Comparison of ENCODE assay signal across 31 mouse cellular contexts in the genomic region with DNA sequence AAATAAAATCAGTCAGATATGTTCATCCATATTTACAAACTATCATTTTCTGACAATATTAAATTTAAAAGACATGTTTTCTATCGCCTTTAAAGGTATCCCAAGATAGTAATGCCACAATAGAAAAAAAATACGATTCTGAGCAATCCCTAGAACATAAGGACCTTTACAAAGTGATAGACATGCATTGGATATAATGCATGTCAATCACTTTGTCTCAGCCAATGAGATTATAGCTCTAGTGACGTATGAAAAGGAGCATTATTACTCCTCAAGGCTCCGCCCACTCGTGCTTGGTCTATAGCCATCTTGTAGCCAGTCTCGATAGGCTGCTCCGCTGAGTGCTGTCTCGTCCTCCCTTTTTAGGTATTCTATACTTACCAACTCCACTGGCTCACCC. TPM values are rescaled to one million over a fixed set of nuclear protein-coding genes. Genes with fewer than 3 reads are reported as not detected.
A peak's percentile ranks its signal among the peaks of the same experiment; 100 is the strongest.
DNase-seq lines count a peak whose midpoint lies in the region; TF ChIP-seq lines count a peak whose summit lies in the region.
"Had no signal": no experiment of that assay in that cellular context is flagged by ENCODE, and none has a peak within 500 bp of the region (broad histone marks: within the 10 kb centered on the region; RNA-seq: fewer than 3 reads in every experiment).

A gene (plus strand): TSS at position 301 of the 400 bp plus-strand sequence.

- TF ChIP-seq CTCF in MEL (IDR thresholded peaks at IDR 0.05 in 2 of 3, conservative IDR thresholded peaks at IDR 0.05 in 1 of 3; ENCODE audit: control insufficient read depth in 1 of 3, insufficient read depth in 1 of 3, low read depth in 2 of 3, low read length in 3 of 3, poor library complexity in 1 of 3, severe bottlenecking in 1 of 3), result no peak

- no peak within 1 kb of the TSS for H3K27ac ChIP-seq in MEL (ENCODE audit: control insufficient read depth, low read depth, low read length)
- H3K27ac ChIP-seq: embryonic facial prominence, embryonic 13.5 days; embryonic facial prominence, embryonic 15.5 days; forebrain, embryonic 10.5 days; forebrain, embryonic 12.5 days had no signal

- H3K27me3 ChIP-seq in MEL (ENCODE audit: control insufficient read depth in 1 of 2, insufficient read depth in 2 of 2, low read length in 2 of 2), result no peaks in the 10 kb centered on the region
- H3K27me3 ChIP-seq: embryonic facial prominence, embryonic 15.5 days; forebrain, embryonic 12.5 days had no signal

- no peak within 1 kb of the TSS for H3K4me3 ChIP-seq in MEL (ENCODE audit: control insufficient read depth in 1 of 2, insufficient read depth in 1 of 2, low read depth in 2 of 2, low read length in 2 of 2)
- H3K4me3 ChIP-seq: embryonic facial prominence, embryonic 13.5 days; embryonic facial prominence, embryonic 15.5 days; erythroblast, embryonic 14.5 days; forebrain, embryonic 10.5 days; forebrain, embryonic 12.5 days had no signal

- H3K4me1 ChIP-seq in MEL (ENCODE audit: control insufficient read depth in 1 of 2, insufficient read depth in 2 of 2, low read length in 2 of 2), result no peaks in the 10 kb centered on the region
- H3K4me1 ChIP-seq: embryonic facial prominence, embryonic 13.5 days; embryonic facial prominence, embryonic 15.5 days; forebrain, embryonic 10.5 days; forebrain, embryonic 12.5 days had no signal

- DNase-seq in ES-CJ7 (ENCODE audit: low read depth, low spot score) (peak; percentile 2), MEL (ENCODE audit: low read depth, low spot score) (peak; percentile 6), R1 (ENCODE audit: low read depth, low spot score) (peak; percentile 45)
- DNase-seq in testis, postnatal 14 days (ENCODE audit: low spot score), result peak; percentile 10
- DNase-seq in adrenal gland, adult (ENCODE audit: inconsistent age in 2 of 2, low spot score in 1 of 2), result no peak
- no peak for DNase-seq in cerebellum, adult 11 months
- no peak for DNase-seq in gastrocnemius, postnatal 4 days (ENCODE audit: low spot score in 2 of 2)
- DNase-seq: adrenal gland, adult 2 months; adrenal gland, postnatal 10 days; adrenal gland, postnatal 25 days; cerebellum, adult 11-12 months; cerebellum, adult 2 months; cerebellum, adult 9-10 months; cerebellum, postnatal 10 days; cerebellum, postnatal 25 days had no signal

- no peak for TF ChIP-seq RAD21 in MEL (IDR thresholded peaks at IDR 0.05; ENCODE audit: low read depth, low read length)

- H3K36me3 ChIP-seq in MEL (ENCODE audit: control insufficient read depth in 1 of 2, insufficient read depth in 2 of 2, low read length in 2 of 2), result no peaks in the 10 kb centered on the region
- H3K36me3 ChIP-seq: embryonic facial prominence, embryonic 13.5 days; embryonic facial prominence, embryonic 15.5 days; forebrain, embryonic 10.5 days; forebrain, embryonic 12.5 days; G1E had no signal

- no peak for TF ChIP-seq POLR2A in MEL (IDR thresholded peaks at IDR 0.05; ENCODE audit: control insufficient read depth in 1 of 2, insufficient read depth in 1 of 2, low read depth in 1 of 2, low read length in 2 of 2, poor library complexity in 1 of 2)

- no peaks in the 10 kb centered on the region for H3K79me2 ChIP-seq in MEL (ENCODE audit: control insufficient read depth, insufficient read depth, low read length, poor library complexity)

- no peak for TF ChIP-seq EP300 in MEL (IDR thresholded peaks at IDR 0.05; ENCODE audit: low read depth in 1 of 2, low read length in 2 of 2)

- H3K9ac ChIP-seq in MEL (ENCODE audit: control insufficient read depth, low read depth, low read length, poor library complexity, severe bottlenecking), result no peak within 1 kb of the TSS
- H3K9ac ChIP-seq: embryonic facial prominence, embryonic 13.5 days; embryonic facial prominence, embryonic 15.5 days; forebrain, embryonic 12.5 days had no signal

- no peaks in the 10 kb centered on the region for H3K9me3 ChIP-seq in MEL (replicated peaks; ENCODE audit: insufficient read depth, low read length)
- H3K9me3 ChIP-seq: embryonic facial prominence, embryonic 13.5 days; embryonic facial prominence, embryonic 15.5 days; forebrain, embryonic 10.5 days; forebrain, embryonic 12.5 days; G1E had no signal

TF ChIP-seq in MEL, 35 proteins besides CTCF, POLR2A, EP300 and RAD21:
- TF ChIP-seq NRF1 (IDR thresholded peaks at IDR 0.05; ENCODE audit: insufficient read depth, low read depth, low read length, poor library complexity, severe bottlenecking) (no peak), CHD2 (IDR thresholded peaks at IDR 0.05; ENCODE audit: low read length) (no peak), MAX (IDR thresholded peaks at IDR 0.05; ENCODE audit: low read length) (no peak), ZMIZ1 (IDR thresholded peaks at IDR 0.05; ENCODE audit: low read depth, low read length) (no peak), ZKSCAN1 (IDR thresholded peaks at IDR 0.05; ENCODE audit: low read depth, low read length) (no peak), SIN3A (IDR thresholded peaks at IDR 0.05; ENCODE audit: low read length) (no peak), MAFK (IDR thresholded peaks at IDR 0.05; ENCODE audit: borderline replicate concordance, low read depth, low read length) (no peak)

RNA-seq across cellular contexts. Expression of the gene that starts here (rescaled TPM):
- total RNA-seq in MEL (2012; rRNA removed), result not detected in 2 replicates
- polyA plus RNA-seq in MEL (2012; ENCODE audit: insufficient read depth in 1 of 2, insufficient read length in 2 of 2, low read depth in 1 of 2, low replicate concordance in 2 of 2, missing spikeins in 1 of 2), result under 1 TPM in 1 of 2 experiments, not detected in 1; 0.15 TPM
- total RNA-seq in gastrocnemius, postnatal 4 days (2021), result not detected
- total RNA-seq: adrenal gland, adult 2 months; adrenal gland, postnatal 10 days; adrenal gland, postnatal 25 days; adrenal gland, postnatal 4 days had no signal
- polyA plus RNA-seq: activated CD4-positive, CD25-positive, alpha-beta regulatory T cell, adult 4 months; adrenal gland, adult 2 months; brain, embryonic 14.5 days; C2C12; cerebellum, adult 2 months; cortical plate, adult 2 months; embryonic facial prominence, embryonic 11.5 days; embryonic facial prominence, embryonic 13.5 days; embryonic facial prominence, embryonic 15.5 days; erythroblast, embryonic 14.5 days; forebrain, embryonic 10.5 days; forebrain, embryonic 12.5 days; forebrain, embryonic 14.5 days; forebrain, embryonic 16.5 days; frontal cortex, adult 2 months; G1E; Patski had no signal

Comparison
In these comparisons a context has a peak if more than half of its experiments do, and no peak if none do; other contexts are left out.
1. Peak in DNase-seq in MEL; RNA of the gene not detected or under 1 TPM.
2. DNase-seq: peak in ES-CJ7 (single experiment), R1 (single experiment) and testis, postnatal 14 days (single experiment); none in adrenal gland, adult (0 of 2), cerebellum, adult 11 months (single experiment) and gastrocnemius, postnatal 4 days (0 of 2).